Mouse (Mus musculus): ENCODE data around the gene Nckap5. TPM values are rescaled to one million over a fixed set of nuclear protein-coding genes. Genes with fewer than 3 reads are reported as not detected.

Nckap5 gene
- total and polyA plus RNA-seq, 3 experiments, result not detected

DNA sequence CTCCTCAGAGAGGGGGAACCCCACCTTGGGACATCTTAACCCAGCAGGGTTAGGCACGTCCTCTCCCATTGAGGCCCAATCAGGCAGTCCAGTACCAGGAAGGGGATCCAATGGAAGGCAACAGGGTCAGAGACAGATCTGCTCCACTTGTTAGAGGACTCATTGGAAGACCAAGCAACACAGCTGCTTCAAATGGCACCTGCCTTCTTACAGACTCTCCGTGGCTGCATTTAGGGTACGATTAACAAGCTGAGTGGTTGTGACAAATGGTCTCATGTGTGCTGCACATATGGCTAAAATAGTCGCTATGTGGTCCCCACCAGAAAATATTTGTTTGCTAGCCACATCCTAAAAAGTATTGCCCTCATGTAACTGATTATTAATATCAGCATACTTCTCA, 325.9 kb downstream of the Nckap5 start:
- H3K4me3 ChIP-seq (replicated peaks in 1 of 3; ENCODE audit: low read depth in 2 of 3, low read length in 2 of 3, poor library complexity in 1 of 3), result no peak overlapping the region
- no peaks in the 10 kb centered on the region for H3K79me2 ChIP-seq (replicated peaks; ENCODE audit: control insufficient read depth, extremely low read depth, insufficient read depth, poor library complexity, severe bottlenecking)
- H3K36me3 ChIP-seq (replicated peaks in 1 of 2; ENCODE audit: control insufficient read depth in 1 of 2, insufficient read depth in 1 of 2, low read length in 1 of 2), result no peaks in the 10 kb centered on the region
- in situ Hi-C loops (cut with MboI; ENCODE audit: low pct_ligation_motif_present, low pct_unique_long_range_greater_than_20kb, low sequenced_read_pairs), result no loop called here
- H3K4me2 ChIP-seq (ENCODE audit: insufficient read depth, low read depth, poor library complexity, severe bottlenecking), result no peak overlapping the region
- dilution Hi-C loops (cut with MboI; ENCODE audit: extremely low pct_ligation_motif_present, extremely low pct_unique_long_range_greater_than_20kb, low sequenced_read_pairs), result no loop called here
- TF ChIP-seq TBP (conservative IDR thresholded peaks at IDR 0.05; ENCODE audit: low read depth, low read length) (no peak), HCFC1 (IDR thresholded peaks at IDR 0.05; ENCODE audit: low read depth, low read length) (no peak), MAFK (IDR thresholded peaks at IDR 0.05; ENCODE audit: insufficient replicate concordance, low read length) (no peak), ZKSCAN1 (IDR thresholded peaks at IDR 0.05; ENCODE audit: borderline replicate concordance, low read depth, low read length) (no peak), BHLHE40 (IDR thresholded peaks at IDR 0.05; ENCODE audit: low read depth, low read length) (no peak), NELFE (IDR thresholded peaks at IDR 0.05; ENCODE audit: low read depth, low read length) (no peak), SIN3A (IDR thresholded peaks at IDR 0.05; ENCODE audit: low read length) (no peak), ETS1 (conservative IDR thresholded peaks at IDR 0.05; ENCODE audit: low read depth, low read length) (no peak), USF1 (IDR thresholded peaks at IDR 0.05; ENCODE audit: low read depth, low read length) (no peak), TCF12 (IDR thresholded peaks at IDR 0.05; ENCODE audit: low read depth, low read length) (no peak), MAX (IDR thresholded peaks at IDR 0.05; ENCODE audit: low read length) (no peak), CHD2 (IDR thresholded peaks at IDR 0.05; ENCODE audit: low read length) (no peak), GABPA (IDR thresholded peaks at IDR 0.05; ENCODE audit: insufficient replicate concordance, low read depth, low read length) (no peak), ZMIZ1 (IDR thresholded peaks at IDR 0.05; ENCODE audit: low read depth, low read length) (no peak), ELF1 (IDR thresholded peaks at IDR 0.05; ENCODE audit: low read depth, low read length) (no peak), USF2 (conservative IDR thresholded peaks at IDR 0.05; ENCODE audit: low read depth, low read length) (no peak)
- DNase-seq (ENCODE audit: extremely low read depth), result no peak
- no peaks in the 10 kb centered on the region for H3K27me3 ChIP-seq (replicated peaks)
- peaks cover 62% of the 10 kb centered on the region for H3K9me3 ChIP-seq (replicated peaks; ENCODE audit: low read length)
- H3K27ac ChIP-seq (ENCODE audit: insufficient read depth, low read depth), result no peak overlapping the region
- no peak overlapping the region for H3K9ac ChIP-seq (ENCODE audit: insufficient read depth, low read depth)
- H3K4me1 ChIP-seq (ENCODE audit: control insufficient read depth in 1 of 2, insufficient read depth in 2 of 2), result no peaks in the 10 kb centered on the region

DNA sequence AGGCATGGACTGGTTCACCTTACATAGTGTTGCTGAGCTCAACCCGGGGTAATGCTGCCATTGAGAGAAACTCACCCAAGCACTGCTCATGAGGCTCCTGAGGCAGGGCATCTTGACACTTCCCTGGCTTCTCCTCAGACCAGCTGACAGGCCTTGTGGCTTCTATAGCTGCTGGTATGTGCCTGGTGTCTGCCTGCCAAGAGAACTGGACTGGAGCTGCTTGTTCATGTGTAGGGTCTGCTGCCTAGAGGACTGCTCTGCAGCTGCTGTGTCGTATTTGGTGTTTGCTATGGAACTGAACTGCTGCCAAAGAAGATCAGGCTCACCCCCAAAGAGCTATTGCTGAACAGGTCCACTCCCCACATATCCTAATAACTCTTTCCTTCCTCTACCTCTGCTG, 327.9 kb downstream of the Nckap5 start:
- dilution Hi-C loops (cut with MboI; ENCODE audit: extremely low pct_ligation_motif_present, extremely low pct_unique_long_range_greater_than_20kb, low sequenced_read_pairs), result no loop called here
- H3K4me2 ChIP-seq (ENCODE audit: insufficient read depth, low read depth, poor library complexity, severe bottlenecking), result no peak overlapping the region
- no peak overlapping the region for H3K27ac ChIP-seq (ENCODE audit: insufficient read depth, low read depth)
- no peak for DNase-seq (ENCODE audit: extremely low read depth)
- H3K4me1 ChIP-seq (ENCODE audit: control insufficient read depth in 1 of 2, insufficient read depth in 2 of 2), result no peaks in the 10 kb centered on the region
- H3K9me3 ChIP-seq (replicated peaks; ENCODE audit: low read length), result peaks cover 49% of the 10 kb centered on the region
- no peaks in the 10 kb centered on the region for H3K36me3 ChIP-seq (replicated peaks in 1 of 2; ENCODE audit: control insufficient read depth in 1 of 2, insufficient read depth in 1 of 2, low read length in 1 of 2)
- in situ Hi-C loops (cut with MboI; ENCODE audit: low pct_ligation_motif_present, low pct_unique_long_range_greater_than_20kb, low sequenced_read_pairs), result no loop called here
- TF ChIP-seq UBTF (IDR thresholded peaks at IDR 0.05; ENCODE audit: low read depth, low read length) (no peak), ZC3H11A (IDR thresholded peaks at IDR 0.05; ENCODE audit: low read depth, low read length) (no peak), CHD2 (IDR thresholded peaks at IDR 0.05; ENCODE audit: low read length) (no peak)
- H3K79me2 ChIP-seq (replicated peaks; ENCODE audit: control insufficient read depth, extremely low read depth, insufficient read depth, poor library complexity, severe bottlenecking), result no peaks in the 10 kb centered on the region
- no peaks in the 10 kb centered on the region for H3K27me3 ChIP-seq (replicated peaks)
- no peak overlapping the region for H3K9ac ChIP-seq (ENCODE audit: insufficient read depth, low read depth)
- H3K4me3 ChIP-seq (replicated peaks in 1 of 3; ENCODE audit: low read depth in 2 of 3, low read length in 2 of 3, poor library complexity in 1 of 3), result no peak overlapping the region
